Mouse (Mus musculus): ENCODE measurements at regions not wholly inside any gene's neighbourhood (a gene's known extent, or its start where the extent isn't known, plus 50 kb on each side); places are given as distances from the start of the nearest gene placed in this dataset.

GRCm38 (mm10) chr1:51360095-51360494 lies 71.2 kb downstream of the Cavin2 start:
- Histone ChIP-seq H3K4me1 (ENCODE audit: control insufficient read depth, insufficient read depth, low read length) (0 out of 2 replicates have a peak, but pooled peaks cover 3% of the 10 kb centered on the region), H3K4me3 (replicated peaks; ENCODE audit: low read depth, low read length) (no peak overlapping the region), H3K36me3 (ENCODE audit: control insufficient read depth, insufficient read depth, low read length) (no peaks in the 10 kb centered on the region), H3K9ac (replicated peaks; ENCODE audit: low read length) (no peak overlapping the region), H3K27me3 (ENCODE audit: control insufficient read depth, insufficient read depth, low read length) (no peaks in the 10 kb centered on the region), H3K9me3 (ENCODE audit: control insufficient read depth, low read length) (no peaks in the 10 kb centered on the region), H3K27ac (replicated peaks; ENCODE audit: low read depth, low read length) (no peak overlapping the region), H3K4me2 (ENCODE audit: low read length) (no peak overlapping the region)
- 74% methylated on average over 3 of the region's 3 CpGs for WGBS
- DNase-seq (no peak), ATAC-seq (ENCODE audit: low FRiP score, low TSS enrichment) (no peak)
